Mouse (Mus musculus) limb, embryonic 12.5 days (tissue): ENCODE data around the gene Pacs2. TPM values are rescaled to one million over a fixed set of nuclear protein-coding genes. Genes with fewer than 3 reads are reported as not detected.

Experiments
- ATAC-seq: fragments of 200-750 bp; cut with Nextera tagmentation; 2 replicates; pipeline ENCODE4 v1.8.0; 2017; ENCODE audit warnings: low read depth, moderate TSS enrichment; ENCODE audit not compliant: insufficient number of reproducible peaks, insufficient read depth, low FRiP score, low TSS enrichment
- H3K27ac ChIP-seq: fragments of 300-500 bp; sonication (generic); 2 replicates; pipeline ENCODE4 v1.5.1; 2016; ENCODE audit warnings: mild to moderate bottlenecking, moderate library complexity
- H3K27me3 ChIP-seq: fragments of 300-500 bp; sonication (generic); 2 replicates; pipeline ENCODE4 v1.6.1; 2016; ENCODE audit warnings: mild to moderate bottlenecking, moderate library complexity
- H3K36me3 ChIP-seq: fragments of 300-500 bp; sonication (generic); 2 replicates; pipeline ENCODE4 v1.6.1; 2016; ENCODE audit warnings: mild to moderate bottlenecking, moderate library complexity
- H3K4me1 ChIP-seq: fragments of 300-500 bp; sonication (generic); replicated peaks from 2 replicates; pipeline ENCODE4 v1.6.1; 2016
- H3K4me2 ChIP-seq: fragments of 300-500 bp; sonication (generic); 2 replicates; pipeline ENCODE4 v1.6.1; 2016; ENCODE audit warnings: mild to moderate bottlenecking, moderate library complexity
- H3K4me3 ChIP-seq: fragments of 300-500 bp; sonication (generic); replicated peaks from 2 replicates; pipeline ENCODE4 v1.5.1; 2016; ENCODE audit warnings: mild to moderate bottlenecking
- H3K9ac ChIP-seq: fragments of 300-500 bp; sonication (generic); replicated peaks from 2 replicates; pipeline ENCODE4 v1.6.1; 2016; ENCODE audit warnings: mild to moderate bottlenecking, moderate library complexity
- H3K9me3 ChIP-seq: fragments of 300-500 bp; sonication (generic); 2 replicates; pipeline ENCODE4 v1.6.1; 2016; ENCODE audit warnings: mild to moderate bottlenecking, moderate library complexity
- WGBS: fragments of 180-500 bp; shearing (Covaris S2); methylation state at CpG from one replicate; pipeline ENCODE4 v1.1.7; 2016; 5-methylcytosine and 5-hydroxymethylcytosine counted together
- polyA plus RNA-seq: library from polyadenylated mRNA; unstranded; fragments of >200 nt; fragmentation: Nextera tagmentation; extraction: Ambion mirVana; gene quantifications from 2 replicates; pipeline ENCODE4 v1.2.1, GENCODE M21; 2016

Gene Pacs2
- polyA plus RNA-seq, 1 experiment from 2014 or later = 15.8 TPM

- H3K9ac ChIP-seq = peak overlapping the region; percentile 70; the same call in 1 of the 2 replicates
- peak overlapping the region; percentile 87 for H3K27ac ChIP-seq
- no peaks in the 10 kb centered on the region for H3K9me3 ChIP-seq
- WGBS = 91% methylated on average over 5 of the region's 5 CpGs
- no peaks in the 10 kb centered on the region for H3K36me3 ChIP-seq
- no peak overlapping the region for H3K4me2 ChIP-seq
- peaks cover 37% of the 10 kb centered on the region for H3K4me1 ChIP-seq
- H3K4me3 ChIP-seq = no peak overlapping the region
- H3K27me3 ChIP-seq = no peaks in the 10 kb centered on the region
- ATAC-seq = no peak
These were observed 1.9 kb upstream of the Pacs2 start for GRCm38 (mm10) chr12:113012443-113012842.

GRCm38 (mm10) chr12:113013021-113013491, 1.3 kb upstream of the Pacs2 start:
- H3K27me3 ChIP-seq = no peaks in the 10 kb centered on the region
- H3K4me2 ChIP-seq = peak overlapping the region; percentile 63
- no peak for ATAC-seq
- peaks cover 37% of the 10 kb centered on the region for H3K4me1 ChIP-seq
- 49% methylated on average over 3 of the region's 3 CpGs for WGBS
- no peaks in the 10 kb centered on the region for H3K9me3 ChIP-seq
- H3K27ac ChIP-seq = peak overlapping the region; percentile 87
- peak overlapping the region; percentile 70; the same call in 1 of the 2 replicates for H3K9ac ChIP-seq
- no peaks in the 10 kb centered on the region for H3K36me3 ChIP-seq
- no peak overlapping the region for H3K4me3 ChIP-seq

GRCm38 (mm10) chr12:113014561-113015556, 551 bp downstream of the Pacs2 start:
- Histone ChIP-seq H3K4me1 (peaks cover 37% of the 10 kb centered on the region), H3K4me3 (peak overlapping the region; percentile 88), H3K27me3 (no peaks in the 10 kb centered on the region), H3K36me3 (peaks cover 3% of the 10 kb centered on the region; the same call in 1 of the 2 replicates), H3K27ac (0 out of 2 replicates have a peak overlapping the region, but pooled peaks have one; percentile 41), H3K9ac (peak overlapping the region; percentile 82), H3K4me2 (peak overlapping the region; percentile 93), H3K9me3 (no peaks in the 10 kb centered on the region)
- peak; percentile 23 for ATAC-seq
- WGBS = 1% methylated on average over 64 of the region's 64 CpGs

- peak overlapping the region; percentile 93 for H3K4me2 ChIP-seq
- H3K27ac ChIP-seq = no peak overlapping the region
- H3K4me3 ChIP-seq = 0 out of 2 replicates have a peak overlapping the region, but pooled peaks have one; percentile 88
- no peaks in the 10 kb centered on the region for H3K27me3 ChIP-seq
- peaks cover 8% of the 10 kb centered on the region; the same call in 1 of the 2 replicates for H3K36me3 ChIP-seq
- WGBS = 73% methylated on average over 4 of the region's 4 CpGs
- H3K9ac ChIP-seq = no peak overlapping the region
- peaks cover 37% of the 10 kb centered on the region for H3K4me1 ChIP-seq
- ATAC-seq = no peak
- H3K9me3 ChIP-seq = no peaks in the 10 kb centered on the region
These were observed 1.6 kb downstream of the Pacs2 start for GRCm38 (mm10) chr12:113015956-113016355.

- WGBS = 77% methylated on average over 8 of the region's 8 CpGs
- no peaks in the 10 kb centered on the region for H3K27me3 ChIP-seq
- H3K4me2 ChIP-seq = no peak overlapping the region
- H3K36me3 ChIP-seq = peaks cover 10% of the 10 kb centered on the region; the same call in 1 of the 2 replicates
- H3K9ac ChIP-seq = no peak overlapping the region
- ATAC-seq = no peak
- no peak overlapping the region for H3K27ac ChIP-seq
- peaks cover 37% of the 10 kb centered on the region for H3K4me1 ChIP-seq
- no peaks in the 10 kb centered on the region for H3K9me3 ChIP-seq
- no peak overlapping the region for H3K4me3 ChIP-seq
These were observed 2.7 kb downstream of the Pacs2 start for GRCm38 (mm10) chr12:113016976-113017375.

- no peaks in the 10 kb centered on the region for H3K27me3 ChIP-seq
- H3K9me3 ChIP-seq = no peaks in the 10 kb centered on the region
- no peak overlapping the region for H3K4me2 ChIP-seq
- no peak overlapping the region for H3K9ac ChIP-seq
- WGBS = 86% methylated on average over 9 of the region's 9 CpGs
- no peak overlapping the region for H3K27ac ChIP-seq
- peaks cover 10% of the 10 kb centered on the region; the same call in 1 of the 2 replicates for H3K36me3 ChIP-seq
- H3K4me1 ChIP-seq = peaks cover 33% of the 10 kb centered on the region
- H3K4me3 ChIP-seq = no peak overlapping the region
- ATAC-seq = no peak
These were observed 3.2 kb downstream of the Pacs2 start for GRCm38 (mm10) chr12:113017429-113017984.

GRCm38 (mm10) chr12:113018763-113019162, 4.5 kb downstream of the Pacs2 start:
- no peak overlapping the region for H3K4me2 ChIP-seq
- WGBS = 78% methylated on average over 4 of the region's 4 CpGs
- no peak overlapping the region for H3K4me3 ChIP-seq

GRCm38 (mm10) chr12:113021488-113021887, 7.2 kb downstream of the Pacs2 start:
- Histone ChIP-seq H3K4me3 (no peak overlapping the region), H3K27me3 (no peaks in the 10 kb centered on the region), H3K4me1 (peaks cover 3% of the 10 kb centered on the region; the same call in 1 of the 2 replicates), H3K4me2 (no peak overlapping the region), H3K27ac (no peak overlapping the region), H3K9ac (no peak overlapping the region), H3K9me3 (no peaks in the 10 kb centered on the region), H3K36me3 (peaks cover 35% of the 10 kb centered on the region; the same call in 1 of the 2 replicates)
- ATAC-seq = no peak

More at GRCm38 (mm10) chr12:113018763-113019162, 4.5 kb downstream of the Pacs2 start:
- ATAC-seq = no peak
- Histone ChIP-seq H3K9me3 (no peaks in the 10 kb centered on the region), H3K36me3 (peaks cover 15% of the 10 kb centered on the region; the same call in 1 of the 2 replicates), H3K4me1 (peaks cover 20% of the 10 kb centered on the region), H3K9ac (no peak overlapping the region), H3K27ac (no peak overlapping the region), H3K27me3 (no peaks in the 10 kb centered on the region)

- WGBS = 88% methylated on average over 4 of the region's 4 CpGs
- ATAC-seq = no peak
- Histone ChIP-seq H3K9ac (no peak overlapping the region), H3K4me1 (no peaks in the 10 kb centered on the region), H3K27ac (no peak overlapping the region), H3K9me3 (no peaks in the 10 kb centered on the region), H3K27me3 (no peaks in the 10 kb centered on the region), H3K4me2 (no peak overlapping the region), H3K36me3 (peaks cover 42% of the 10 kb centered on the region; the same call in 1 of the 2 replicates), H3K4me3 (no peak overlapping the region)
These were observed 8.8 kb downstream of the Pacs2 start for GRCm38 (mm10) chr12:113023082-113023481.

- ATAC-seq = no peak
- WGBS = 92% methylated on average over 1 of the region's 1 CpGs
- no peaks in the 10 kb centered on the region for H3K27me3 ChIP-seq
These were observed 12.2 kb downstream of the Pacs2 start for GRCm38 (mm10) chr12:113026557-113026956.

GRCm38 (mm10) chr12:113027495-113027894, 13.2 kb downstream of the Pacs2 start:
- Histone ChIP-seq H3K27me3 (no peaks in the 10 kb centered on the region), H3K4me1 (peaks cover 6% of the 10 kb centered on the region; the same call in 1 of the 2 replicates), H3K9me3 (no peaks in the 10 kb centered on the region), H3K4me3 (no peak overlapping the region), H3K9ac (no peak overlapping the region), H3K4me2 (no peak overlapping the region), H3K36me3 (peaks cover 34% of the 10 kb centered on the region; the same call in 1 of the 2 replicates), H3K27ac (no peak overlapping the region)
- WGBS = 94% methylated on average over 2 of the region's 2 CpGs
- ATAC-seq = no peak

More at GRCm38 (mm10) chr12:113026557-113026956, 12.2 kb downstream of the Pacs2 start:
- H3K36me3 ChIP-seq = peaks cover 34% of the 10 kb centered on the region; the same call in 1 of the 2 replicates
- no peak overlapping the region for H3K4me2 ChIP-seq
- H3K4me1 ChIP-seq = peaks cover 6% of the 10 kb centered on the region; the same call in 1 of the 2 replicates
- no peaks in the 10 kb centered on the region for H3K9me3 ChIP-seq
- no peak overlapping the region for H3K4me3 ChIP-seq
- H3K9ac ChIP-seq = no peak overlapping the region
- no peak overlapping the region for H3K27ac ChIP-seq
